10 mouse cellular contexts compared by ENCODE assay signal in the genomic region with DNA sequence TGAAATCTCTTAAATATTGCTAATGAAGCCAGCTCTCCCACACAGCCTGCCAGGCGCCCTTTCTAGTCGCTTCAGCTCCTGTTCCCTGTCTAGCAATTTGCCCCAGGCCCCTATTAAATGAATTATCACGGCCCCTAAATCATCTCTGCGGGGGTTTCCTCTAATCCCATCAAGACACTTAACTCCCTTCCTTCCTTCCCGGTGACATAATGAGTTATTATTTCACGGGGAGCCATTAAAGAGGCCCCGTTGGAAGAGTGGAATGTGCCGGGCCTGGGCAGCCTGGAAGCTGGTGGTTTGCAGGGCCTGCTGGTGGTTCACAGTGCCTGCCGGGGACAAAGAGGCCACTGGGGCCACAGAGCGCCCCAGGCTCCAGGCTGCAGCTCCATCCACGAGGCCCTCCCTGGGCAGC.
DNase-seq lines count a peak whose midpoint lies in the region; ATAC-seq and TF ChIP-seq lines count a peak whose summit lies in the region.
"Had no signal": no experiment of that assay in that cellular context is flagged by ENCODE, and none has a peak within 500 bp of the region (broad histone marks: within the 10 kb centered on the region; RNA-seq: fewer than 3 reads in every experiment).

No protein-coding gene starts in this region.

- intact Hi-C loops in heart, postnatal 14 days (cut with DNase I) = no loop called here

- ATAC-seq in stomach, embryonic 16.5 days (ENCODE audit: insufficient read depth, low FRiP score) = no peak
- no peak for ATAC-seq in stomach, postnatal 0 days (ENCODE audit: low FRiP score, low TSS enrichment)
- peak; percentile 41; the same call in 1 of the 2 replicates for ATAC-seq in forebrain, embryonic 15.5 days (replicated peaks)
- ATAC-seq in frontal cortex, adult (ENCODE audit: low TSS enrichment) = no peak

- no peak overlapping the region for H3K4me2 ChIP-seq in stomach, embryonic 16.5 days (ENCODE audit: low read depth, low read length)
- H3K4me2 ChIP-seq in stomach, postnatal 0 days (replicated peaks; ENCODE audit: low read depth) = no peak overlapping the region
- no peak overlapping the region for H3K4me2 ChIP-seq in forebrain, embryonic 15.5 days (replicated peaks)
- H3K4me2 ChIP-seq: embryonic facial prominence, embryonic 12.5 days; lung, embryonic 14.5 days had no signal

- no peaks in the 10 kb centered on the region for H3K4me1 ChIP-seq in stomach, embryonic 16.5 days (ENCODE audit: control insufficient read depth, insufficient read depth, low read length)
- H3K4me1 ChIP-seq in stomach, postnatal 0 days (replicated peaks; ENCODE audit: control insufficient read depth, insufficient read depth) = no peaks in the 10 kb centered on the region
- H3K4me1 ChIP-seq in forebrain, embryonic 15.5 days = peaks cover 15% of the 10 kb centered on the region
- H3K4me1 ChIP-seq in midbrain, embryonic 10.5 days = peaks cover 17% of the 10 kb centered on the region

- no peak overlapping the region for H3K4me3 ChIP-seq in stomach, embryonic 16.5 days (replicated peaks; ENCODE audit: low read length)
- H3K4me3 ChIP-seq in stomach, postnatal 0 days (ENCODE audit: low read depth, low read length) = no peak overlapping the region
- H3K4me3 ChIP-seq in forebrain, embryonic 15.5 days = no peak overlapping the region
- H3K4me3 ChIP-seq in midbrain, embryonic 10.5 days = no peak overlapping the region
- H3K4me3 ChIP-seq: embryonic facial prominence, embryonic 12.5 days had no signal

- H3K9ac ChIP-seq in stomach, embryonic 16.5 days (ENCODE audit: low read length) = peak overlapping the region; percentile 15; the same call in 1 of the 2 replicates
- H3K9ac ChIP-seq in stomach, postnatal 0 days (ENCODE audit: low read length) = no peak overlapping the region
- H3K9ac ChIP-seq in forebrain, embryonic 15.5 days (replicated peaks) = no peak overlapping the region
- H3K9ac ChIP-seq: embryonic facial prominence, embryonic 12.5 days; lung, embryonic 14.5 days had no signal

- TF ChIP-seq CTCF in stomach, postnatal 0 days (IDR thresholded peaks at IDR 0.05; ENCODE audit: low read depth) = no peak

- peaks cover 5% of the 10 kb centered on the region; the same call in 1 of the 2 replicates for H3K27me3 ChIP-seq in stomach, embryonic 16.5 days (ENCODE audit: control insufficient read depth, insufficient read depth, low read length)
- no peaks in the 10 kb centered on the region for H3K27me3 ChIP-seq in stomach, postnatal 0 days (ENCODE audit: control insufficient read depth, insufficient read depth, low read length)
- peaks cover 71% of the 10 kb centered on the region for H3K27me3 ChIP-seq in forebrain, embryonic 15.5 days
- peaks cover 96% of the 10 kb centered on the region for H3K27me3 ChIP-seq in midbrain, embryonic 10.5 days (ENCODE audit: low read depth, poor library complexity, severe bottlenecking)

- H3K27ac ChIP-seq in stomach, embryonic 16.5 days (ENCODE audit: low read length) = no peak overlapping the region
- H3K27ac ChIP-seq in stomach, postnatal 0 days (replicated peaks) = no peak overlapping the region
- H3K27ac ChIP-seq in forebrain, embryonic 15.5 days (replicated peaks) = no peak overlapping the region
- peak overlapping the region; percentile 43 for H3K27ac ChIP-seq in midbrain, embryonic 10.5 days (replicated peaks)
- H3K27ac ChIP-seq: embryonic facial prominence, embryonic 12.5 days had no signal

- TF ChIP-seq EP300 in stomach, postnatal 0 days (optimal IDR thresholded peaks at IDR 0.05) = no peak

- no peaks in the 10 kb centered on the region for H3K36me3 ChIP-seq in stomach, embryonic 16.5 days (ENCODE audit: control insufficient read depth, insufficient read depth, low read length)
- H3K36me3 ChIP-seq in stomach, postnatal 0 days (ENCODE audit: control insufficient read depth, insufficient read depth, low read length) = no peaks in the 10 kb centered on the region
- no peaks in the 10 kb centered on the region for H3K36me3 ChIP-seq in forebrain, embryonic 15.5 days
- H3K36me3 ChIP-seq in midbrain, embryonic 10.5 days = no peaks in the 10 kb centered on the region
- H3K36me3 ChIP-seq: embryonic facial prominence, embryonic 12.5 days had no signal

- H3K9me3 ChIP-seq in stomach, embryonic 16.5 days (replicated peaks; ENCODE audit: control insufficient read depth, low read length) = no peaks in the 10 kb centered on the region
- H3K9me3 ChIP-seq in stomach, postnatal 0 days (ENCODE audit: control insufficient read depth, low read length) = no peaks in the 10 kb centered on the region
- H3K9me3 ChIP-seq in forebrain, embryonic 15.5 days = no peaks in the 10 kb centered on the region
- no peaks in the 10 kb centered on the region for H3K9me3 ChIP-seq in midbrain, embryonic 10.5 days (replicated peaks)
- H3K9me3 ChIP-seq: embryonic facial prominence, embryonic 12.5 days had no signal

- WGBS in stomach, embryonic 16.5 days = 22% methylated on average over 11 of the region's 11 CpGs
- 31% methylated on average over 11 of the region's 11 CpGs for WGBS in stomach, postnatal 0 days
- 4% methylated on average over 11 of the region's 11 CpGs for WGBS in forebrain, embryonic 15.5 days
- WGBS in midbrain, embryonic 10.5 days = 5% methylated on average over 11 of the region's 11 CpGs

- DNase-seq in stomach, postnatal 0 days (ENCODE audit: low spot score) = no peak
- peak; percentile 41 for DNase-seq in midbrain, embryonic 10.5 days (ENCODE audit: low spot score)
- DNase-seq in thymus, postnatal 25 days = no peak
- DNase-seq in urinary bladder, postnatal 4 days (ENCODE audit: low spot score in 2 of 2) = no peak
- DNase-seq in heart, postnatal 14 days = no peak
- DNase-seq: lung, embryonic 14.5 days had no signal
